Mouse (Mus musculus): ENCODE measurements around the gene Creb3l2. TPM values are rescaled to one million over a fixed set of nuclear protein-coding genes. Genes with fewer than 3 reads are reported as not detected.

Gene Creb3l2
- total RNA-seq, 2 experiments from 2014 or later = 6.1 to 8.1 TPM

DNA sequence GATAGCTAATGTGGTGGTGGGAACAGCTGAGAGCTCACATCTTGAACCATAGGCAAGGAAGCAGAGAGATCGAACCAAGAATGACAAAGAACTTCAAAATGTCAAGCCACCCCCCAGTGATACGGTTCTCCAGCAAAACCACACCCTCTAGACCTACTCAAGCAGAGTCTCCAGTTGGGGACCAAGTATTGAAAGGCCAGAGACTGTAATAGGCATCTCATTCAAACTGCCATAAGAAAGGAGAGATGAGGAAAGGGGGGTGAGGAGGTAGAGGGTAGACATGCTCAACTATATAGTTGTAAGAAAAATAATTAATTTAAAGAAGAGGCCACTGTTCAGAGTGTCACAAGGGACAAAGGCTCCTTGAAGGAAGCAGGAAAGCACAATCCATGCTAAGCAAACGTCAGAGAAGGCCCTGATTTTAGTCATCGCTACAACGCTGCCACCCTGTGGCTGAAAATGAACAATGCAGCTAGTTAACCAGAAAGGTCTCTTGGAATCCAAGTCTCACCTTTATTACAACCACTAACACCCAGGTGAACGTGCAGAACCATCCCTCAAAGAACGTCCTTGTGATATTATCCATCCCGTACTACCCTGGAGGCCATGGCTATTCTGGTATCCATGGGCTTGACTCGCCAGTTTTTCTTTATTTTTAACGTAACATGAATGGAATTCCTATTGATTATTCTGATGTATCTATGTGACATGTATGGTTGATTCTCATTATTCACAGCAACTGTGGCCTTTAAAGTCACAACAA lies 5.9 kb upstream of the Creb3l2 start:
- intact Hi-C loops (cut with DNase I) = loop anchor here (1.0 to 5.0 kb wide), 4 partner anchors 76 to 393 kb away; no protein-coding TSS in a partner anchor
- peak; percentile 49 to 70 for DNase-seq (ENCODE audit: low spot score in 2 of 2)

DNA sequence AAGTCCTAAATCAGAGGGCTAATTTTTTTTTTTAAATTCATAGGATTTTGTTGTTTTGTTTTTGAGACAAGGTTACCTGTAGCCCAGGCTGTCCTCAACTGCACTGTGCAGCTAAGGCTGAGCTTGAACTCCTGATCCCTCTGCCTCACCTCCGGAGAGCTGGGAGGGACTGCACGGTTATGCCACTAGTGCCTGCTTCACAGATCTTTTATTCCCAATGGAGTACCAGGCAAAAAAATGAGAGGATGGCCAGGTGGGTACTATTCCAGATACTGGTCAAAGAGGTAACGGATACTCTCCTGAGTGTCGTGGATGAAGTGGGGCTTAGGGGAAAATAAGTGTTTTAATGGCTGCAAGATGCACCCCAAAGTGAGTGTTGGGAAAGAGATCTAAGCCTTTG lies 835 bp upstream of the Creb3l2 start:
- DNase-seq (ENCODE audit: low spot score in 2 of 2) = no peak
- intact Hi-C loops (cut with DNase I) = no loop called here

DNA sequence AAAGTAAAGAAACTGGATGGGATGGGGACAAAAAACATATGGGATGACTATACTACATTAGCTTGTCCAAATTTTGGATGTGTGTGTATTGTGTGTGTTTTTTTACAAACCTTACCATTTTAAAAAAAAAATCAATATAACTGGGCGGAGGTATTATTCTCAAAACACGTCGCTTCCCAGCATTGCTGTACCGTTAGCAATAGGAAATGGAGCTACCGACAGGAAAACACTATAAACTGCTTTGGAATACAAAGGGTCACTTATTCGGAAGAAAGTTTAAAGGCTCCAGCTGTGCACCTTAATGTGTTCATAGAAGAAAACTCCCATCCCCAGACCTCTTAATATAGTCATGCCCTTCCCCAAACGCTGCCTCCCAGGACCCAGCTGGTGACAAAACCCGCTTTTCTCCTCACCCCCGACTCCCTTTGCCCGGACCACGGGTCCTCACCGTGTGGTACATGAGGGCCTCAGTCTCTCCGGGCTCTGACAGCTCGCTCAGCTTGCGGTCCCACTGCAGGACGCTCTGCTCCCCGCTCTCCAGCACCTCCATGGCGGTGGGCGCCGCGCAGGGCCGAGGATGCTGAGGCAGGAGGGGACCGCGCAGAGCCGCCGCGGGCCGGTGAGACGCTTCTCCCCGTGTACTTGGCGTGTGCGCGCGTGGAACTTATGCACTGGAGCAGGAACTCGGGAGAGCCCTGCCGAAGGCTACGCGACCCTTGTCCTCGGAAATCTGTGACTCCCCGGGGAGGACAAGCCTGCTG lies 515 bp downstream of the Creb3l2 start:
- intact Hi-C loops (cut with DNase I) = no loop called here
- DNase-seq (ENCODE audit: low spot score in 2 of 2) = no peak

DNA sequence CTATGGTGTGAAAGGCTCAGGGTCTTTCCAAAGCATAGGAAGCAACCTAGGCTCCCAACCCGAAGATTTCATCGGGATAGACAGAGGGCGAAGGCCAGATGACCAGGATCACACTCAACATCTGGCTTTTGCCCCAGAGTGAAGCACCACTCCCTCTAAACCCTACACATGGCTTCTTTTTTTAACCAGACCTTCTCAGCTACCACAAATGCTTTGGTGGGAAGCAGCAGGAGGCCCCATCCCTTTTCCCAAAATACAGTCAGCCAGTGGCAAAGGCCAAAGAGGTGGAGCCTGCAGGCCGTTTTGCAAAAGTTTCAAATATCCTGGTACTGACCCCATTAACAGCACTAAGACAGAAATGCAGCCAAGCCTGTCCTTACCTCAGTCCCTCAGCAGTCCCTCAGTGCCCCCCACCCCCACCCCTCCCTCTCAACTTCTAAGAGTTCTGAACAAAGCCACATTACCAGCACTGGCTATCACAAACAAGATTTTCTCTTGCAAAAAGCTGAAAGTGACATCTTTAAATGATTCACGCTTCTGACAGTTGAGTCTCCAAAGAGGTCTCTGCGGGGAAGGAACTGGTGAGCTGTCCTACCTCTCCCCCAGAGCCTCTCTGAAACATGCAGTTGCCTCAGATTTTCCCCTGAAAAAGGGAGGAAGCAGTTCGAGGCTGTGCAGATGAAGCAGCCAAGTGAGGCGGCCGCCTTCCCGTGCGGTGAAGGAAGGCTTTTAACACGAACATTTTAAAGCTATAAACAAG lies 1.3 kb downstream of the Creb3l2 start:
- intact Hi-C loops (cut with DNase I) = no loop called here
- no peak for DNase-seq (ENCODE audit: low spot score in 2 of 2)

DNA sequence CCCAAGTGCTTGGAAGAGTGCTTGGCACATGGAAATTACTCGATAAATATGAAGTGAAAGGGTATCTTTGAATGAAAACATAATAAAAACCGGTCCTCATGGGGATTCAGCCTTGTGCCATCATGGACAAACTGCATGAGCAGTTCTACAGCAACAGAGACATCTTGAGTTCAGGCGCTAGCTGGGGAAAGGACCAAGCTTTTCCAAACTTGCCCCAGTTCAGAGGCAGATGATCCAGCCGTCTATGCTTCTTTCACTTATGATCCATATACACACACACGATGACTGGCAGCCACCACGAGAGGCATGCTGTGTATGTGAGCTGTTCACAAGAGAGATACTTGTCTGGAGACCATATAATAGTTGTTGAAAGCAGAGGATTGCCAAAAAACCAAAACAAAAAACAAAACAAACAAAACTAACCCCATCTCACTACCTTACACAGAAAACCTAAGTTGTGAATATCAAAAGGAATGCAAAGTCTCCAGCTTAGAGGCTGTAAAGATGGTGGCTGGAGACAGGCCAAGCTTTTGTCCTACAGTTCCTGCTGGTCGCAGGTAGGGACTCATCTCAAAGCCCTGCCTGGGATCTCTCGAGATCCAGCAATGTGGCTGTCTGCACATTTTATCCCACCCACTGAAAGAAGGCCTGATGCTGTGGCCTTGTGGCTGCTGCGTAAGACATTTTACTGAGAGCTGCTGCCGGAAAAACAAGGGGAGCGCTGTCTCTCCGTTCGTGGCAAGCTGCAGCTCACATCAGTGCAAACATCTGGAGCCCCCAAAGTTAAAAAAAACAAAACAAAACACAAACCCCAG lies 2.1 kb downstream of the Creb3l2 start:
- intact Hi-C loops (cut with DNase I) = no loop called here
- no peak for DNase-seq (ENCODE audit: low spot score in 2 of 2)

DNA sequence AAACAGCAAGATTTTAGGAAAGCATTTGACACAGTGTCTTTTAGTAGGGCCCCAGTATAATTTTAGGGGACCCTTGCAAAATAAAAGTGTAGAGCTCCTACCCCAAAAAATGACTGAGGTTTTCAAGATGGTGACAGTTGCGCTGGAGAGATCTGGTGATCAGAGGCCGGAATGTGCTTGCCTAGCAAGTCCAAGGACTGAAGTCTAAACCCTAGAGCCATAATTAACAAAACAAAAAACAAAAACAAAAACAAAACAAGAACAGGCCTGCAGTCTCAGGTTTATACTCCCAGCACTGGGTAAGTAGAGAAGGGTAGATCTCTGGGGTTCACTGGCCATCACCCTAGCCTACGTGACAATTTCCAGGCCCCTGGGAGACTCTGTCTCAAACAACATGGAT lies 3.4 kb downstream of the Creb3l2 start:
- no peak for DNase-seq (ENCODE audit: low spot score in 2 of 2)
- intact Hi-C loops (cut with DNase I) = no loop called here

DNA sequence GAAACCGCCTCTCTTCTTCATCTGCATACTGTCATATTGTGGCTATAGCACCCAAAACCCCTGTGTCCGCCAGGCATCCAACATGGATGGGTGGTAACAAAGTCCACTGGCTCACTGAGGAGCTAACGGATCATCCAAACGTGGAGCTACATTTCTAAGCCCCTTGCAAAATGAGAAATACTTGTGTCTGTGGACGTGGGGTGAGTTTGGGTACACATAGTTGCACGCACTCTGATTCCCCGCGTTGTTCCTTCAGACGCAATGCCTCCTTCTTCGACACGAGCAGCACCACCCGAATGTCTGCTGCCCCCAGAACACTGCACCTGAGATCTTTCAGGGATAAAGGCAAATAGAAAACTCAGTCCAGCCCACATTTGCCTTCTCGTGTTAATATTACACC lies 4.9 kb downstream of the Creb3l2 start:
- intact Hi-C loops (cut with DNase I) = no loop called here

DNA sequence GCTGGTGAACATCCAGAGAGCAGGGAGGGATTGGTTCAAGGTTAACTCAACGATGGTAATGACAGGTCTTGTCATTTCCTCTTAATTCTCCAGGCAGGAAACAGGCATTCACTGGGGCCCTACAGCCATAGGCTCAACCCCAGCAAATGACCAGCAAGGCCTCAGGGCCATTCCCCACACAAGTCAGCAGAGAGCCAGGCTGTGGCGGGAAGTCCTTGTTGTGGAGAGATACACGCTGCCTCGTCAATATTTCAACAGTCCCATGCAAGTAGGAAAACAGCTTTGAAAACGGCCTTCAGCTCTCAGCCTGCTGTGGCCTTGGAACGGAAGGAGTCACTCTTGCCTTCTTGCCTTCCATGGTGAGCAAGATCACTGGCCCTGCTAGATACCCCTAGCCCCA lies 6.6 kb downstream of the Creb3l2 start:
- intact Hi-C loops (cut with DNase I) = no loop called here
- DNase-seq (ENCODE audit: low spot score in 2 of 2) = no peak

More for the DNA sequence above, 4.9 kb downstream of the Creb3l2 start:
- DNase-seq (ENCODE audit: low spot score in 2 of 2) = no peak

DNA sequence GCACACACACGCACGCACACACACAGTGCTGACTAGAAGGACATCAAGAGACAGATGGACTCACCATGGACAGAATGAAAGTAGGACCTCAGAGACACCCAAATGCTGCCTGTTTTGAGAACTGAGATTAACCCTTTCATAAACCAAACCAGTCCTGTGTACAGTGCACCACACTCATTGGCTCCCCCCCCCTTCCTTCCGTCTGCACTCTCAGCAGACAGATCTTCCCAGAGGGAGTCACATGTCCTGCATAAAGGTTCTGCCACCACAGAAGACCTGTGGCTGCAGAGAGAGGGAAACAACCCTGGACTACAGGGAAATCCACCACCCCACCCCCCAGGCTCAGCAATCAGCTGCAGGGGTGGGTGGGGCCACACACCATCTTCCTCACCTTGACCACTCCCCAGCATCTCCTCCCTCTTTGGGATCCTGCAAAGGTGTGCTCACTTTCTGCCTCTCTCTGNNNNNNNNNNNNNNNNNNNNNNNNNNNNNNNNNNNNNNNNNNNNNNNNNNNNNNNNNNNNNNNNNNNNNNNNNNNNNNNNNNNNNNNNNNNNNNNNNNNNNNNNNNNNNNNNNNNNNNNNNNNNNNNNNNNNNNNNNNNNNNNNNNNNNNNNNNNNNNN lies 12.0 kb downstream of the Creb3l2 start:
- intact Hi-C loops (cut with DNase I) = loop anchor here (5.0 kb wide), 1 partner anchor 38 kb away; no protein-coding TSS in a partner anchor
- no peak for DNase-seq (ENCODE audit: low spot score in 2 of 2)

DNA sequence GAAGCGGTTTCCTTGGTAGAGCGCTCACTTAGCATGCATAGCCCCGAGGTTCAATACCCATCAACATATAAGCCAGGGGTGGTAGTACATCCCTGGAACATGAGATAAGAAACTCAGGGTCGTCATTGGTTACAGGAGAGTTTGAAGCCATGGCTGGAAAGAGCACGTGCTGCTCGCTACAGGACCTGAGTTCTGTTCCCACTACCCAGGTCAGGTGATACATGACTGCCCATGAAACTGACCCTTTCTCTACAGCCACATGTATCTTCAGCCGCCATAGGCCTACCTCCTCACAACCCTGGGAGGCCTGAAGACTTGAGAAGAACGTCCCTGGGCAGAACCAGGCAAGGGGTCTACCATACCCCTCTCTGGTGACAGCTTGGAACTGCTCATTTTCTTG lies 13.0 kb downstream of the Creb3l2 start:
- intact Hi-C loops (cut with DNase I) = no loop called here
- DNase-seq (ENCODE audit: low spot score in 2 of 2) = no peak

DNA sequence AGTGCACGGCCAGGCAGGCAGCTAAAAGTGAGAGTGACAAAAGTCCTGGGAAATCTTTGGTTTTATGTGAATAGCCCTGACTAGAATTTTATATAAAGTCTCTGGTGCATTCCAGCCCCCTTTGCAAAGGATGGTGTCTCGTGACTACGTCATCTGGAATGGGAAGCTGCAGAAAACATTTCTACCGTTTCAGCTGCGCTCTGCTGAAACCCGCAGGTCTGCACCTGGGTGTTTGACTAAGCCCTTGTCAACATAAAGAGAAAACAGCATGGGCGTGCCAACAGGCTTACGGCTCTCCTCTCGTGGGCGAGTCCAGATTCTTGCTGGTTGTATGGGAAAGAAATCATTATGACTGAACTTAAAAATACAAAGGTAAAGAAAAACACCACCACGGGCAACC lies 13.9 kb downstream of the Creb3l2 start:
- intact Hi-C loops (cut with DNase I) = no loop called here
- DNase-seq (ENCODE audit: low spot score in 2 of 2) = no peak

DNA sequence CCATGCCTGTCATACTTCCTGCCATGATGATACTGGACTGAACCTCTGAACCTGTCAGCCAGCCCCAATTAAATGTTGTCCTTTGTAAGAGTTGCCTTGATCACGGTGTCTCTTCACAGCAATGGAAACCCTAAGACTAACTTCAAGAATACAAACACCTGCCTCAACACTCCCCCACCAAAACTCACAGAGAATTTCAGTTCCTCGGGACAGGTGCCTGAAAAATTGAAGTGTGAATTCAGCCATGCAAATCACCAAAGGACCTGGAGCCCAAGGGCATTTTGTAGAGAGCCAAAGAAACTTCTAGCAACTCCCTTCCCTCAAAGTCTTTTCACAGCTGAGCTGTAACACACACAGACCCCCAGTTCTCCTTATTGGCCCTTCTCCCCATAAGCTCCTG lies 15.3 kb downstream of the Creb3l2 start:
- DNase-seq (ENCODE audit: low spot score in 2 of 2) = no peak
- intact Hi-C loops (cut with DNase I) = no loop called here

DNA sequence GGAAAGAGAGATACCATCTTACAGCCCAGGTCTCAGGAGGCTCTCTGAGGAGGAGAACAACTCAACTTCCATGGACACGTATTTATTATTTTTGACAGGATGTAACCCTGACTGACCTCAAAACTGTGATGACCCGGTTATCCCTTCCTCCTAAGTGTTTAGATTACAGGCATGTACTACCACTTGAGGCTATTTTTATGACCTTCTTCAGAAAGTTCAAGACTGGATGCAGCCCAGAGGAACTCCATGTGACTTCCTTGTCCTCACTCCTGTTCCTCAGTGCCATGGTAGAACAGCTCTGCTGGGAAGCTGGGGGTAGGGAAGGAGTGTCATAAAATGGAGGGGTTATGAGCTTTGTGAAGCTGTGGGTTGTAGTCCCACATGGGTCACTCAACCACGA lies 16.1 kb downstream of the Creb3l2 start:
- DNase-seq (ENCODE audit: low spot score in 2 of 2) = no peak
- intact Hi-C loops (cut with DNase I) = no loop called here

DNA sequence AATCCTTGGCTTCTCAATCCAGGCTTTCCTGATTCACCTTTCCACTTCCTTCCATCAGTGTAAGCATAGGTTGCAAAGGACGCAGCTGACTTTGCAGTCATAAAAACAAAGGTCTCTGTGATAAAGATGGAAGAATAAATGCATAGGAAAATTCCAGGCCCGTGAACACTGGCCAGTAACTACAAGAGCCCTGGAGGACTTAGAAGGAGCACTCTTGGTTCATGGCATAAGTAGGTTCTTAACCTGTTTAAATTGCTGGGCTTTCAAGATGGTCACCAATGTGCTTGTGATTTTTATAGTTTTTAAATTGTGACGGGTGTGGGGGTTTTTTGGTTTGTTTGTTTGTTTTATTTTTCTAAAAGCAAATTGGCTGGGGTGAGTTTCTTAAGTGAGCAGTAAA lies 16.9 kb downstream of the Creb3l2 start:
- intact Hi-C loops (cut with DNase I) = no loop called here
- DNase-seq (ENCODE audit: low spot score in 2 of 2) = no peak

DNA sequence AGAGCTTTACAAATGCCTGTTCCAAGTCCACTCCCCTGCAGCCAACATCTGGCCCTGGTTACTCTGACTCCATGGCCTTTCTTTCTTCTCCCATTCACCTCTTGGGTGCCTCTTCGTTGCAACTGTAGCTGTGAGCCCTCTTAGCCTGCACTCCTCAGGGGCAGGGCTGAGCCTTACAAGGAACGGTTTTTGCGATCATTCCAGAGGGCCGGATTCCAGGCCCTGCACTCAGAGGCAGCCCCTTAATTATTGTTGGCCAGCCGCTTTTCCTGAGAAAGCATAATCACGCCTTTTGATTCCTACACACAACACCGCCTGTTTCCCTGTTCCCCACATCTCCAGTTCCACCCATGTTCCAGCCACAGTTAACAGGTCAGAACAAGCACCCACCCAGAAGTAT lies 17.6 kb downstream of the Creb3l2 start:
- DNase-seq (ENCODE audit: low spot score in 2 of 2) = no peak
- intact Hi-C loops (cut with DNase I) = no loop called here

DNA sequence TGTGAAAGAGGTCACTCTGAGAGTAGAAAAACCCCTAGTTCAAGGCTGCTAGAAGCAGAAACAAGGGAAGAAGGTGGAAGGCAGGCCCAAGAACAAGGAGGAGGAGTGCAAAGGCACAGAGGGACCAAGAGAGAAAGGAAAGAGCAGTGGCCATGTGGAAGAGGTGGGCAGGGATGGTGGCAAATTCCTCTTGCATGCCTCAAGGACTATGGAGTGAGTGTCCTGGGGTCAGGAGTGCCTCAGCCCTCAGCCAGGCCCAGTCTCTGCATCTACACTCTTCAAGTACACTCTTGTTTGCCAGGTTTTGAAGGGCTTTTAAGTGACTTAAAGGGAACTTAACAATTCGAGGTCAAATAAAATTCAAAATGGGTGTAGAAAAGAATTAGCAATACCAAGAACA lies 18.6 kb downstream of the Creb3l2 start:
- intact Hi-C loops (cut with DNase I) = no loop called here
- no peak for DNase-seq (ENCODE audit: low spot score in 2 of 2)

DNA sequence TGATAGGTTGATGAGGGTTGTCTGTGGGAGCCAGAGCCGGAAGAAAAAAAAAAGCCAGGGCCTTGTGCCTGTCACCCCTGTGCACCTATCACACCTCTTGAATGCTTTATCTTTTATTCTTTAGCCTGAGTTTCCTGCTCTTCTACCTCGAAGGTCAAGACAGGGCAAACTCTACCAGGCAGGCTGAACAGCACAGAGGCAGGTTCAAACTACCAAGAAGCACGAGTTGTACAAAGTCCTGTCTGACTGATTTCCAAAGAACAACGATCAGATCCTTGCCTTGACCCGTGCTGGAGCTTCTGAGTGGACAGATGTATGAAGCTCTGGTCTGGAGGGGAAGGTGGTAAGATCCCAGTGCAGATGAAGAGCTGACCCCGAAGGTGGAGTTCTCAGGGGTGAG lies 20.8 kb downstream of the Creb3l2 start:
- no peak for DNase-seq (ENCODE audit: low spot score in 2 of 2)
- intact Hi-C loops (cut with DNase I) = no loop called here

DNA sequence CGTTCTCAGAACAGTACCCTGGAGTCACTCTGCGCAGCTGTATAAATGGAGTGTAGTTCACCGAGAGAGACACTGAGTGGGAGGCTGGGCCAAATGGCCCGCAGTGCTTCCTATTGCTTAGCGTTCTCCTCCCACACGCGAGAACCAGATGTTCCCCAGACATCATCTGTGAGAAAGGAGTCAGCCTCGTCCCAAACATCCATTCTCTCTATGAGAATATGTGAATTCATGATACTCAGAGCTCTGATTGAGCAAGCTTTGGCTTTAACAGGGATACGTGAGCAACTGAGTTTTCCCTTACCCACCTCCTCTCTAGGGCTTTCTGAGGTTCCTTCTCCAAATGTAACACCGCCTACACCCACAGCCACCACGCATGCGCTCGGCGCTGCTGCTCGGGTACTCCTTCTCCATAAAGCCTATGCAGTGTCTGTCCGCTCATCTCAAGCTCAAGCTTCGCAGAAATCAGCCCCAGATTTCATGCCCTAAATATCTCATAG lies 22.5 kb downstream of the Creb3l2 start:
- DNase-seq (ENCODE audit: low spot score in 2 of 2) = peak; percentile 88 to 89
- intact Hi-C loops (cut with DNase I) = no loop called here

DNA sequence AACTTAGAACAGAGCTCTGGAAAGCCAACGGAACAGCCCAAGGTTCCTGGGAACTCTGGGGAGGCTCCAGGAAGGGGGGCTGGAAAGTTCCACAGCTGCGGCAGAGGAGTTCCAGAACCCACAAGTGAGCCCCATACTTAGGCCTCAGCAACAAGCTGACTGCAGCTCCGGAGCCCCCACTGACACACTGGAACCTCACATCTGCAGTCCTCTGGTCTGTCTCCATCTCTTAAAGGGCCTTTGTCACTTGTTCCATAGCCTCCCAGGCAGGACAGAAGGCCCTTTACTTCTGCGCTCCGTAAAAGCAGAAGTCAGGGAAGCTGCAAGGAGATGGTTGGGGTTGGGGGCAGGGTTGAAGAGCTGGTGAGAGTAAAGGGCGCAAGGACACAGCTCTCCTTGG lies 23.0 kb downstream of the Creb3l2 start:
- no peak for DNase-seq (ENCODE audit: low spot score in 2 of 2)
- intact Hi-C loops (cut with DNase I) = no loop called here
